Mouse (Mus musculus): Measurements from ENCODE around the gene Chit1.
A peak's percentile ranks its signal among the peaks of the same experiment; 100 is the strongest.

- TF ChIP-seq POLR2A (IDR thresholded peaks at IDR 0.05; ENCODE audit: low read depth, low read length), result no peak
- peak; percentile 82; the same call in 1 of the 2 replicates for TF ChIP-seq CTCF (IDR thresholded peaks at IDR 0.05; ENCODE audit: extremely low read depth, insufficient read length, insufficient replicate concordance, low read depth, low read length)
Measured at GRCm38 (mm10) chr1:134120179-134120578, 9.1 kb downstream of the Chit1 start.
